Mouse (Mus musculus): ENCODE measurements around the gene Fcer2a. TPM values are rescaled to one million over a fixed set of nuclear protein-coding genes. Genes with fewer than 3 reads are reported as not detected.

Gene Fcer2a
- polyA plus RNA-seq, 1 experiment from 2014 or later = 0.06 TPM

DNA sequence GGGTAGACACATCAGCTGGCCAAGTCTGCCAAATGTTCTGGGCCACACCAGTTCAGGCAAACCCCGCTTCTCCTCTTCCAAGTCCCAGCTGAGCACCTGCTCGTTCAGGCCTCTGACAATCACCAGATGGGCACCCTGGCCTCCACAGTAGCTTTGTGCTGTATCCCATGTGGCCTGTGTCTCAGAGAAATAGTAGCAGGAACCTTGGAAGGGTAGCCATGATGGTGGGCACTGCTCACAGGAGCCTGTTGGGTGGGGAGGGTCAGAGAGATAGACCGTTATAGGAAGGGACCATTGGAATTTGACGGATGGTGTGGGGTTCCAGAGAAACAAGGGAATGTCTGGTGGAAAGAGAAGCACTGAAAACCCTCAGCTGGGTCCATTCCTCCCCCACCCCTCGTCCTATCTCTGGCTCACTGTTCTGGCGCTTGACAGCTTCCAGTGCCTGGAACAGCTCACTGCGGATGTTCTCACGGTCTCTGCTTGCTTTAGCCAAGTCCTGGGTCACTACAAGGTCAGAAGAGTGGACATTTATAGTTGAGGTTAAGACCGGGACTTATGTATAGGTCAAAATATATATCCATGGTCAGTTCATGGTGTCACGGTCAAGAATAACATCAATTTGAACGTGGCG lies 23.5 kb upstream of the Fcer2a start:
- Histone ChIP-seq H3K9me3 (ENCODE audit: low read length) (no peaks in the 10 kb centered on the region), H3K4me1 (ENCODE audit: insufficient read depth) (no peaks in the 10 kb centered on the region), H3K4me2 (ENCODE audit: low read depth, low read length) (no peak overlapping the region), H3K27me3 (ENCODE audit: insufficient read depth, low read length) (no peaks in the 10 kb centered on the region), H3K27ac (ENCODE audit: low read depth) (no peak overlapping the region), H3K36me3 (replicated peaks; ENCODE audit: insufficient read depth, low read length) (no peaks in the 10 kb centered on the region), H3K4me3 (ENCODE audit: low read depth, low read length) (no peak overlapping the region), H3K9ac (replicated peaks) (no peak overlapping the region)
- TF ChIP-seq CTCF (IDR thresholded peaks at IDR 0.05; ENCODE audit: low read depth) (no peak), EP300 (IDR thresholded peaks at IDR 0.05; ENCODE audit: low read depth) (no peak)
- no peak for DNase-seq
- WGBS (ENCODE audit: insufficient replicate concordance) = 66% methylated on average over 12 of the region's 12 CpGs
- ATAC-seq = no peak

- H3K36me3 ChIP-seq (replicated peaks; ENCODE audit: insufficient read depth, low read length) = no peaks in the 10 kb centered on the region
- H3K4me2 ChIP-seq (ENCODE audit: low read depth, low read length) = peak overlapping the region; percentile 22
- ATAC-seq (peak; percentile 41; the same call in 1 of the 2 replicates), DNase-seq (no peak)
- peak; percentile 67 for TF ChIP-seq EP300 (IDR thresholded peaks at IDR 0.05; ENCODE audit: low read depth)
- no peak for TF ChIP-seq CTCF (IDR thresholded peaks at IDR 0.05; ENCODE audit: low read depth)
- no peaks in the 10 kb centered on the region for H3K27me3 ChIP-seq (ENCODE audit: insufficient read depth, low read length)
- peak overlapping the region; percentile 3 for H3K27ac ChIP-seq (ENCODE audit: low read depth)
- H3K4me1 ChIP-seq (ENCODE audit: insufficient read depth) = peaks cover 11% of the 10 kb centered on the region
- H3K9ac ChIP-seq (replicated peaks) = no peak overlapping the region
- no peaks in the 10 kb centered on the region for H3K9me3 ChIP-seq (ENCODE audit: low read length)
- H3K4me3 ChIP-seq (ENCODE audit: low read depth, low read length) = no peak overlapping the region
- WGBS (ENCODE audit: insufficient replicate concordance) = 13% methylated on average over 2 of the region's 2 CpGs
Observed at GRCm38 (mm10) chr8:3711646-3712045, 17.7 kb upstream of the Fcer2a start.

- Histone ChIP-seq H3K4me2 (ENCODE audit: low read depth, low read length) (no peak overlapping the region), H3K27ac (ENCODE audit: low read depth) (no peak overlapping the region), H3K9ac (replicated peaks) (no peak overlapping the region), H3K27me3 (ENCODE audit: insufficient read depth, low read length) (no peaks in the 10 kb centered on the region), H3K9me3 (ENCODE audit: low read length) (no peaks in the 10 kb centered on the region), H3K36me3 (replicated peaks; ENCODE audit: insufficient read depth, low read length) (no peaks in the 10 kb centered on the region), H3K4me1 (ENCODE audit: insufficient read depth) (peaks cover 11% of the 10 kb centered on the region), H3K4me3 (ENCODE audit: low read depth, low read length) (no peak overlapping the region)
- no peak for TF ChIP-seq CTCF (IDR thresholded peaks at IDR 0.05; ENCODE audit: low read depth)
- 54% methylated on average over 3 of the region's 3 CpGs for WGBS (ENCODE audit: insufficient replicate concordance)
- ATAC-seq (no peak), DNase-seq (no peak)
Observed at GRCm38 (mm10) chr8:3710312-3710711, 16.3 kb upstream of the Fcer2a start.

DNA sequence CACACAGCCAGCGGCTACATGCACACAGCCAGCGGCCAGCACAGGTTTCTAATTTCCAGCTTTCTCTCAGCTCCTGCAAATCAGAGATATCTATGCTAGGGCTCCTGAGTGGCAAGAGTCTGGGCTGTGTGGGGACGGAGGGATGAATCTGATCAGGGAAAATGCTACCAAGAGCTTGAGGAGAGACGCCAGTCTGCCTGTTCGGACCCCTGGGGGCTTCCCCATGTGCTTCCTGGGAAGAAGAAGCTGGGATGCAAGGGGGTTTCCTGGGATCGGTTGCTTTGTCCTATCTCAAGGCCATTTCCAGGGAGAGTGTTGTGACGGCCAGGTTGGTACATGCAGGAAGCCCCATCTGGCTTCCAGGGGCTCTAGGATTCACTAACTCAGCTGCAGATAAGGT lies 13.6 kb upstream of the Fcer2a start:
- Histone ChIP-seq H3K27me3 (ENCODE audit: insufficient read depth, low read length) (no peaks in the 10 kb centered on the region), H3K36me3 (replicated peaks; ENCODE audit: insufficient read depth, low read length) (no peaks in the 10 kb centered on the region), H3K27ac (ENCODE audit: low read depth) (peak overlapping the region; percentile 34; the same call in 1 of the 2 replicates), H3K9me3 (ENCODE audit: low read length) (no peaks in the 10 kb centered on the region), H3K9ac (replicated peaks) (no peak overlapping the region), H3K4me1 (ENCODE audit: insufficient read depth) (peaks cover 11% of the 10 kb centered on the region), H3K4me3 (ENCODE audit: low read depth, low read length) (no peak overlapping the region), H3K4me2 (ENCODE audit: low read depth, low read length) (no peak overlapping the region)
- TF ChIP-seq CTCF (IDR thresholded peaks at IDR 0.05; ENCODE audit: low read depth) (no peak), EP300 (IDR thresholded peaks at IDR 0.05; ENCODE audit: low read depth) (no peak)
- WGBS (ENCODE audit: insufficient replicate concordance) = 63% methylated on average over 7 of the region's 7 CpGs
- DNase-seq (no peak), ATAC-seq (peak; percentile 49)

- Histone ChIP-seq H3K36me3 (replicated peaks; ENCODE audit: insufficient read depth, low read length) (no peaks in the 10 kb centered on the region), H3K9me3 (ENCODE audit: low read length) (no peaks in the 10 kb centered on the region), H3K27ac (ENCODE audit: low read depth) (no peak overlapping the region), H3K4me2 (ENCODE audit: low read depth, low read length) (no peak overlapping the region), H3K4me1 (ENCODE audit: insufficient read depth) (0 out of 2 replicates have a peak, but pooled peaks cover 4% of the 10 kb centered on the region), H3K9ac (replicated peaks) (no peak overlapping the region), H3K4me3 (ENCODE audit: low read depth, low read length) (no peak overlapping the region), H3K27me3 (ENCODE audit: insufficient read depth, low read length) (no peaks in the 10 kb centered on the region)
- 35% methylated on average over 4 of the region's 4 CpGs for WGBS (ENCODE audit: insufficient replicate concordance)
- no peak for DNase-seq
- no peak for ATAC-seq
- TF ChIP-seq CTCF (IDR thresholded peaks at IDR 0.05; ENCODE audit: low read depth) (peak; percentile 67), EP300 (IDR thresholded peaks at IDR 0.05; ENCODE audit: low read depth) (no peak)
Observed at GRCm38 (mm10) chr8:3705711-3706110, 11.7 kb upstream of the Fcer2a start.

GRCm38 (mm10) chr8:3701491-3701890 lies 7.5 kb upstream of the Fcer2a start:
- TF ChIP-seq CTCF (IDR thresholded peaks at IDR 0.05; ENCODE audit: low read depth) = no peak
- H3K36me3 ChIP-seq (replicated peaks; ENCODE audit: insufficient read depth, low read length) = no peaks in the 10 kb centered on the region
- H3K27me3 ChIP-seq (ENCODE audit: insufficient read depth, low read length) = no peaks in the 10 kb centered on the region
- no peaks in the 10 kb centered on the region for H3K4me1 ChIP-seq (ENCODE audit: insufficient read depth)
- ATAC-seq = no peak
- no peak overlapping the region for H3K4me2 ChIP-seq (ENCODE audit: low read depth, low read length)
- no peak for DNase-seq
- H3K4me3 ChIP-seq (ENCODE audit: low read depth, low read length) = no peak overlapping the region
- no peaks in the 10 kb centered on the region for H3K9me3 ChIP-seq (ENCODE audit: low read length)
- H3K9ac ChIP-seq (replicated peaks) = no peak overlapping the region
- 93% methylated on average over 1 of the region's 1 CpGs for WGBS (ENCODE audit: insufficient replicate concordance)
- H3K27ac ChIP-seq (ENCODE audit: low read depth) = no peak overlapping the region

Measured in liver, postnatal 0 days (tissue).